Mouse (Mus musculus): ENCODE data around the gene Polq. TPM values are rescaled to one million over a fixed set of nuclear protein-coding genes. Genes with fewer than 3 reads are reported as not detected.

Gene Polq
- polyA plus RNA-seq (2016; fragmentation: Nextera tagmentation; extraction: Ambion mirVana), result 7.2 and 7.3 TPM in 2 replicates

- no peaks in the 10 kb centered on the region for H3K27me3 ChIP-seq (replicated peaks)
- H3K27ac ChIP-seq (ENCODE audit: poor library complexity, severe bottlenecking), result no peak within 1 kb of the TSS; the same call in 1 of the 2 replicates
- WGBS, result 4% methylated on average over 30 of the region's 30 CpGs
- ATAC-seq (ENCODE audit: insufficient number of reproducible peaks, low FRiP score), result peak; percentile 94
- peaks cover 14% of the 10 kb centered on the region for H3K4me1 ChIP-seq (replicated peaks)
- H3K4me2 ChIP-seq, result peak within 1 kb of the TSS; percentile 92
- H3K9ac ChIP-seq, result peak within 1 kb of the TSS; percentile 85
- no peaks in the 10 kb centered on the region for H3K9me3 ChIP-seq (replicated peaks)
- peak within 1 kb of the TSS; percentile 89 for H3K4me3 ChIP-seq
- peaks cover 3% of the 10 kb centered on the region; the same call in 1 of the 2 replicates for H3K36me3 ChIP-seq
These were observed at the start of gene Polq for GRCm38 (mm10) chr16:37011061-37011921. TSS of gene Polq (plus strand) at chr16:37011786.

- WGBS, result 77% methylated on average over 4 of the region's 4 CpGs
- H3K9ac ChIP-seq, result no peak overlapping the region
These were observed 48.2 kb upstream of the Polq start for GRCm38 (mm10) chr16:36963415-36963814.

GRCm38 (mm10) chr16:36979127-36979526, 32.5 kb upstream of the Polq start:
- Histone ChIP-seq H3K27me3 (replicated peaks) (no peaks in the 10 kb centered on the region), H3K4me3 (no peak overlapping the region), H3K4me1 (replicated peaks) (no peaks in the 10 kb centered on the region), H3K27ac (ENCODE audit: poor library complexity, severe bottlenecking) (no peak overlapping the region), H3K4me2 (no peak overlapping the region), H3K9me3 (replicated peaks) (no peaks in the 10 kb centered on the region), H3K9ac (no peak overlapping the region), H3K36me3 (peaks cover 14% of the 10 kb centered on the region; the same call in 1 of the 2 replicates)
- WGBS, result 87% methylated on average over 2 of the region's 2 CpGs
- no peak for ATAC-seq (ENCODE audit: insufficient number of reproducible peaks, low FRiP score)

More at GRCm38 (mm10) chr16:36963415-36963814, 48.2 kb upstream of the Polq start:
- Histone ChIP-seq H3K36me3 (peaks cover 24% of the 10 kb centered on the region), H3K27me3 (replicated peaks) (no peaks in the 10 kb centered on the region), H3K4me3 (no peak overlapping the region), H3K9me3 (replicated peaks) (no peaks in the 10 kb centered on the region), H3K27ac (ENCODE audit: poor library complexity, severe bottlenecking) (no peak overlapping the region), H3K4me2 (no peak overlapping the region), H3K4me1 (replicated peaks) (no peaks in the 10 kb centered on the region)
- ATAC-seq (ENCODE audit: insufficient number of reproducible peaks, low FRiP score), result no peak

- no peak for ATAC-seq (ENCODE audit: insufficient number of reproducible peaks, low FRiP score)
These were observed 27.8 kb upstream of the Polq start for GRCm38 (mm10) chr16:36983796-36984195.

GRCm38 (mm10) chr16:36985636-36986042, 25.9 kb upstream of the Polq start:
- Histone ChIP-seq H3K4me3 (no peak overlapping the region), H3K36me3 (peaks cover 10% of the 10 kb centered on the region; the same call in 1 of the 2 replicates), H3K4me2 (no peak overlapping the region), H3K9ac (no peak overlapping the region), H3K4me1 (replicated peaks) (peaks cover 21% of the 10 kb centered on the region; the same call in 1 of the 2 replicates), H3K27me3 (replicated peaks) (no peaks in the 10 kb centered on the region), H3K9me3 (replicated peaks) (no peaks in the 10 kb centered on the region), H3K27ac (ENCODE audit: poor library complexity, severe bottlenecking) (no peak overlapping the region)
- WGBS, result 64% methylated on average over 5 of the region's 5 CpGs
- no peak for ATAC-seq (ENCODE audit: insufficient number of reproducible peaks, low FRiP score)

More at GRCm38 (mm10) chr16:36983796-36984195, 27.8 kb upstream of the Polq start:
- Histone ChIP-seq H3K4me3 (no peak overlapping the region), H3K9ac (no peak overlapping the region), H3K27ac (ENCODE audit: poor library complexity, severe bottlenecking) (no peak overlapping the region), H3K4me2 (no peak overlapping the region), H3K36me3 (peaks cover 11% of the 10 kb centered on the region; the same call in 1 of the 2 replicates), H3K4me1 (replicated peaks) (peaks cover 15% of the 10 kb centered on the region; the same call in 1 of the 2 replicates), H3K27me3 (replicated peaks) (no peaks in the 10 kb centered on the region), H3K9me3 (replicated peaks) (no peaks in the 10 kb centered on the region)
- WGBS, result 88% methylated on average over 1 of the region's 1 CpGs

GRCm38 (mm10) chr16:36987399-36987798, 24.2 kb upstream of the Polq start:
- Histone ChIP-seq H3K4me3 (no peak overlapping the region), H3K4me2 (no peak overlapping the region), H3K27ac (ENCODE audit: poor library complexity, severe bottlenecking) (peak overlapping the region; percentile 12; the same call in 1 of the 2 replicates), H3K9me3 (replicated peaks) (no peaks in the 10 kb centered on the region), H3K4me1 (replicated peaks) (peaks cover 31% of the 10 kb centered on the region), H3K9ac (no peak overlapping the region), H3K27me3 (replicated peaks) (no peaks in the 10 kb centered on the region), H3K36me3 (no peaks in the 10 kb centered on the region)
- WGBS, result 68% methylated on average over 2 of the region's 2 CpGs
- ATAC-seq (ENCODE audit: insufficient number of reproducible peaks, low FRiP score), result no peak

GRCm38 (mm10) chr16:36988066-36988465, 23.5 kb upstream of the Polq start:
- H3K9ac ChIP-seq, result no peak overlapping the region

GRCm38 (mm10) chr16:36989493-36989892, 22.1 kb upstream of the Polq start:
- Histone ChIP-seq H3K4me3 (peak overlapping the region; percentile 50), H3K9me3 (replicated peaks) (no peaks in the 10 kb centered on the region; the same call in 1 of the 2 replicates), H3K36me3 (no peaks in the 10 kb centered on the region), H3K9ac (peak overlapping the region; percentile 63), H3K27me3 (replicated peaks) (no peaks in the 10 kb centered on the region), H3K4me2 (peak overlapping the region; percentile 64), H3K4me1 (replicated peaks) (peaks cover 31% of the 10 kb centered on the region), H3K27ac (ENCODE audit: poor library complexity, severe bottlenecking) (peak overlapping the region; percentile 88)
- peak; percentile 54; the same call in 1 of the 2 replicates for ATAC-seq (ENCODE audit: insufficient number of reproducible peaks, low FRiP score)
- 43% methylated on average over 8 of the region's 8 CpGs for WGBS

More at GRCm38 (mm10) chr16:36988066-36988465, 23.5 kb upstream of the Polq start:
- Histone ChIP-seq H3K4me2 (0 out of 2 replicates have a peak overlapping the region, but pooled peaks have one; percentile 64), H3K9me3 (replicated peaks) (no peaks in the 10 kb centered on the region; the same call in 1 of the 2 replicates), H3K27me3 (replicated peaks) (no peaks in the 10 kb centered on the region), H3K27ac (ENCODE audit: poor library complexity, severe bottlenecking) (no peak overlapping the region), H3K4me1 (replicated peaks) (peaks cover 31% of the 10 kb centered on the region), H3K36me3 (no peaks in the 10 kb centered on the region), H3K4me3 (no peak overlapping the region)
- ATAC-seq (ENCODE audit: insufficient number of reproducible peaks, low FRiP score), result no peak

- peak; percentile 59; the same call in 1 of the 2 replicates for ATAC-seq (ENCODE audit: insufficient number of reproducible peaks, low FRiP score)
- Histone ChIP-seq H3K9me3 (replicated peaks) (no peaks in the 10 kb centered on the region; the same call in 1 of the 2 replicates), H3K27me3 (replicated peaks) (no peaks in the 10 kb centered on the region), H3K4me2 (peak within 1 kb of the TSS; percentile 64), H3K4me1 (replicated peaks) (peaks cover 31% of the 10 kb centered on the region), H3K4me3 (peak within 1 kb of the TSS; percentile 50), H3K9ac (peak within 1 kb of the TSS; percentile 63), H3K27ac (ENCODE audit: poor library complexity, severe bottlenecking) (peak within 1 kb of the TSS; percentile 88), H3K36me3 (no peaks in the 10 kb centered on the region)
- 38% methylated on average over 18 of the region's 18 CpGs for WGBS
These were observed 21.5 kb upstream of the Polq start, which contains the start of gene Fbxo40 for GRCm38 (mm10) chr16:36989999-36990625. TSS of gene Fbxo40 (minus strand) at chr16:36990467.

- no peak overlapping the region for H3K9ac ChIP-seq
- H3K4me3 ChIP-seq, result no peak overlapping the region
- H3K9me3 ChIP-seq (replicated peaks), result no peaks in the 10 kb centered on the region; the same call in 1 of the 2 replicates
- WGBS, result 75% methylated on average over 6 of the region's 6 CpGs
- no peak for ATAC-seq (ENCODE audit: insufficient number of reproducible peaks, low FRiP score)
- no peaks in the 10 kb centered on the region for H3K36me3 ChIP-seq
- no peaks in the 10 kb centered on the region for H3K27me3 ChIP-seq (replicated peaks)
- H3K27ac ChIP-seq (ENCODE audit: poor library complexity, severe bottlenecking), result no peak overlapping the region
- no peak overlapping the region for H3K4me2 ChIP-seq
- H3K4me1 ChIP-seq (replicated peaks), result no peaks in the 10 kb centered on the region
These were observed 13.9 kb upstream of the Polq start for GRCm38 (mm10) chr16:36997650-36998049.

All from heart, embryonic 12.5 days (tissue).